Mouse (Mus musculus): ENCODE data around the gene Slc44a1. TPM values are rescaled to one million over a fixed set of nuclear protein-coding genes. Genes with fewer than 3 reads are reported as not detected.

Slc44a1 gene
- 17.8 and 18.1 TPM in 2 replicates for polyA plus RNA-seq (2012; rRNA removed)

- peak; percentile 76 for DNase-seq
- peaks cover 7% of the 10 kb centered on the region for H3K4me1 ChIP-seq (replicated peaks; ENCODE audit: control insufficient read depth, insufficient read depth, low read length)
- peak within 1 kb of the TSS; percentile 92 for H3K4me3 ChIP-seq (ENCODE audit: control insufficient read depth, insufficient read depth, low read length)
- H3K27me3 ChIP-seq (ENCODE audit: control insufficient read depth, insufficient read depth, low read length): no peaks in the 10 kb centered on the region; the same call in 1 of the 2 replicates
- H3K27ac ChIP-seq (ENCODE audit: control insufficient read depth, insufficient read depth, low read length): 0 out of 2 replicates have a peak within 1 kb of the TSS, but pooled peaks have one; percentile 11
- TF ChIP-seq CTCF (IDR thresholded peaks at IDR 0.05; ENCODE audit: borderline replicate concordance, control insufficient read depth, extremely low read depth, insufficient read depth, low read length, poor library complexity) (0 out of 2 replicates have a peak, but pooled peaks have one; percentile 45), POLR2A (IDR thresholded peaks at IDR 0.05; ENCODE audit: control insufficient read depth, extremely low read depth, insufficient read depth, low read length, poor library complexity) (peak; percentile 54)
- WGBS: under 1% methylated on average over 96 of the region's 122 CpGs
- no peaks in the 10 kb centered on the region for H3K36me3 ChIP-seq (ENCODE audit: control insufficient read depth, insufficient read depth, low read length)
These were observed at the start of gene Slc44a1 for GRCm38 (mm10) chr4:53440010-53440815. Slc44a1 (plus strand) TSS chr4:53440413.

DNA sequence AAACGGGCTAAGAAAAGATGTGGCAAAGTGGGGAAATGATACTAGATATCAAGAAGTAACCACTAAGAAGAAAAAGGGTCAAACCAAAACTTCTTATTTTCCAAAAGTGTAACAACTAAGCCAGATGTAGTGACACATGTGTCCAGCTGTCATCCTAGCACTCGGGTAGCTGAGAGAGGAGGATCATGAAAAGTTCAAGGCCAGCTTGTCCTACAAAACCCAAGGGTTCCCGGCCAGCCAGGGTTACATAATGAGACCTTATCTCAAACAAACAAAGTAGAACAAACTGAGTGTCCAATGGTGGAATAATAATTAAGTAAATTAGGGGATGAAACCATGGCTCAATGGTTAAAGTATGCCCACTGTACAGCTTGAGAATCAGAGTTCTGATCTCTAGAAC is 45.2 kb upstream of the Slc44a1 start:
- Histone ChIP-seq H3K36me3 (ENCODE audit: control insufficient read depth, insufficient read depth, low read length) (no peaks in the 10 kb centered on the region), H3K27me3 (ENCODE audit: control insufficient read depth, insufficient read depth, low read length) (no peaks in the 10 kb centered on the region), H3K4me1 (replicated peaks; ENCODE audit: control insufficient read depth, insufficient read depth, low read length) (no peaks in the 10 kb centered on the region), H3K27ac (ENCODE audit: control insufficient read depth, insufficient read depth, low read length) (no peak overlapping the region), H3K4me3 (ENCODE audit: control insufficient read depth, insufficient read depth, low read length) (no peak overlapping the region)
- TF ChIP-seq CTCF (IDR thresholded peaks at IDR 0.05; ENCODE audit: borderline replicate concordance, control insufficient read depth, extremely low read depth, insufficient read depth, low read length, poor library complexity) (no peak), POLR2A (IDR thresholded peaks at IDR 0.05; ENCODE audit: control insufficient read depth, extremely low read depth, insufficient read depth, low read length, poor library complexity) (no peak)
- 54% methylated on average over 3 of the region's 3 CpGs for WGBS
- DNase-seq: no peak

DNA sequence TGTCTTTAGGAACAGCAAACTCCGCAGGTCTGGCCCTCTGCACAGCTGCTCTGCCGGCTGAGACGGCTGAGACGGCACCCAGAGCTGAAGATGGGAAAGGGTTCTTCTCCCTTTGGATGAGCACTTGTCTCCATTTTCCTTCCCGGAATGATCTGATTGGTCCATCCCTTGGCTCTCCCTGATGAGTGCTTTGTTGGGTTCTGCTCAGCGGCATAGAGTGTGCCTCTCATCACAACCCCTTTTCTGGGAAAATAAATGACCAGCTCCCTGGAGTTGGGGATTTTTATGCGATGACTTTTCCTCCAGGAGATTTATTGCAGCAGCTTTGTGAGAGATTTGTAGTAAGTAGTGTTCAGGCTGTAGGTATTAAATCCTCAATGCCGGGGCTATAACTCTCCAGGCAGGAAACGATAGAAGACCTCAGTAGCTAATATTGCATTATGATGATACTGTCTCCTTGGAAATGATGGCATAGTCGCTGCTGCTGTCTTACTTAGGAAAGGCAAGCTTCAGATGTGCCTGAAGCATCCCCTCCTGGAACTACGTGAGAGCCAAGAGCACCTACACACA is 43.5 kb upstream of the Slc44a1 start:
- no peak for TF ChIP-seq CTCF (IDR thresholded peaks at IDR 0.05; ENCODE audit: borderline replicate concordance, control insufficient read depth, extremely low read depth, insufficient read depth, low read length, poor library complexity)
- no peak for DNase-seq
- Histone ChIP-seq H3K4me1 (replicated peaks; ENCODE audit: control insufficient read depth, insufficient read depth, low read length) (no peaks in the 10 kb centered on the region), H3K36me3 (ENCODE audit: control insufficient read depth, insufficient read depth, low read length) (no peaks in the 10 kb centered on the region), H3K27me3 (ENCODE audit: control insufficient read depth, insufficient read depth, low read length) (no peaks in the 10 kb centered on the region), H3K27ac (ENCODE audit: control insufficient read depth, insufficient read depth, low read length) (no peak overlapping the region), H3K4me3 (ENCODE audit: control insufficient read depth, insufficient read depth, low read length) (no peak overlapping the region)
- 93% methylated on average over 11 of the region's 11 CpGs for WGBS

- DNase-seq: no peak
- Histone ChIP-seq H3K36me3 (ENCODE audit: control insufficient read depth, insufficient read depth, low read length) (no peaks in the 10 kb centered on the region), H3K27me3 (ENCODE audit: control insufficient read depth, insufficient read depth, low read length) (no peaks in the 10 kb centered on the region), H3K27ac (ENCODE audit: control insufficient read depth, insufficient read depth, low read length) (no peak overlapping the region; the same call in 1 of the 2 replicates), H3K4me1 (replicated peaks; ENCODE audit: control insufficient read depth, insufficient read depth, low read length) (no peaks in the 10 kb centered on the region), H3K4me3 (ENCODE audit: control insufficient read depth, insufficient read depth, low read length) (no peak overlapping the region)
- TF ChIP-seq CTCF (IDR thresholded peaks at IDR 0.05; ENCODE audit: borderline replicate concordance, control insufficient read depth, extremely low read depth, insufficient read depth, low read length, poor library complexity): no peak
- WGBS: 27% methylated on average over 4 of the region's 4 CpGs
These were observed 42.7 kb upstream of the Slc44a1 start for GRCm38 (mm10) chr4:53397280-53398117.

- no peak overlapping the region for H3K27ac ChIP-seq (ENCODE audit: control insufficient read depth, insufficient read depth, low read length)
- H3K4me3 ChIP-seq (ENCODE audit: control insufficient read depth, insufficient read depth, low read length): no peak overlapping the region
- DNase-seq: no peak
- WGBS: 68% methylated on average over 5 of the region's 5 CpGs
- H3K36me3 ChIP-seq (ENCODE audit: control insufficient read depth, insufficient read depth, low read length): no peaks in the 10 kb centered on the region
- no peaks in the 10 kb centered on the region for H3K27me3 ChIP-seq (ENCODE audit: control insufficient read depth, insufficient read depth, low read length)
- no peaks in the 10 kb centered on the region for H3K4me1 ChIP-seq (replicated peaks; ENCODE audit: control insufficient read depth, insufficient read depth, low read length)
- TF ChIP-seq CTCF (IDR thresholded peaks at IDR 0.05; ENCODE audit: borderline replicate concordance, control insufficient read depth, extremely low read depth, insufficient read depth, low read length, poor library complexity): no peak
- TF ChIP-seq POLR2A (IDR thresholded peaks at IDR 0.05; ENCODE audit: control insufficient read depth, extremely low read depth, insufficient read depth, low read length, poor library complexity): no peak
These were observed 41.7 kb upstream of the Slc44a1 start for GRCm38 (mm10) chr4:53398561-53398960.

DNA sequence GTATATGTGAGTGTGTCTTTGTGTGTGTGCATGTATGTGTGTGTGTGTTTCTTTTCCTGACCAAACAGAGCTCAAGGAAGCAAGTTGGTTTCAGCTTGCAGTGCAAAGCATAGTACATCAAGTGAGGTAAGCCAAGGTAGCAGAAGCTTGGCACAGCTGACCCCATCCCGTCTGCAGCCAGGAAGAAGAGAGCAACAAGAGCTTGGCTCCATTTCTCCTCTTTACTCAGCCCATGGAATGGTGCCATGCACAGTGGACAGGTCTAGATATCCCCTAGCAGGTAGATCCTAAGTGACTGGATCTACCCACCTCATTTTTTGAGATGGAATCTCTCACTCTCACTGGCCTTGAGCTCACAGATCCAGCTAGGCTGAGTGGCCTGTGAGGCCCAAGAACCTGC is 40.8 kb upstream of the Slc44a1 start:
- no peak overlapping the region for H3K4me3 ChIP-seq (ENCODE audit: control insufficient read depth, insufficient read depth, low read length)
- DNase-seq: no peak
- no peak for TF ChIP-seq CTCF (IDR thresholded peaks at IDR 0.05; ENCODE audit: borderline replicate concordance, control insufficient read depth, extremely low read depth, insufficient read depth, low read length, poor library complexity)
- TF ChIP-seq POLR2A (IDR thresholded peaks at IDR 0.05; ENCODE audit: control insufficient read depth, extremely low read depth, insufficient read depth, low read length, poor library complexity): no peak
- H3K27ac ChIP-seq (ENCODE audit: control insufficient read depth, insufficient read depth, low read length): no peak overlapping the region
- H3K4me1 ChIP-seq (replicated peaks; ENCODE audit: control insufficient read depth, insufficient read depth, low read length): no peaks in the 10 kb centered on the region
- 91% methylated on average over 1 of the region's 1 CpGs for WGBS
- no peaks in the 10 kb centered on the region for H3K27me3 ChIP-seq (ENCODE audit: control insufficient read depth, insufficient read depth, low read length)
- H3K36me3 ChIP-seq (ENCODE audit: control insufficient read depth, insufficient read depth, low read length): no peaks in the 10 kb centered on the region

Data from thymus, adult 2 months (tissue).